Mouse (Mus musculus): ENCODE results near the gene Gm20873. TPM values are rescaled to one million over a fixed set of nuclear protein-coding genes. Genes with fewer than 3 reads are reported as not detected.
"Not testable (repeated sequence)": the region's sequence is repeated elsewhere in the genome, so short reads cannot be mapped to it uniquely, and the experiment has no call there.

The Gm20873 gene
- total RNA-seq (2022), result not detected

DNA sequence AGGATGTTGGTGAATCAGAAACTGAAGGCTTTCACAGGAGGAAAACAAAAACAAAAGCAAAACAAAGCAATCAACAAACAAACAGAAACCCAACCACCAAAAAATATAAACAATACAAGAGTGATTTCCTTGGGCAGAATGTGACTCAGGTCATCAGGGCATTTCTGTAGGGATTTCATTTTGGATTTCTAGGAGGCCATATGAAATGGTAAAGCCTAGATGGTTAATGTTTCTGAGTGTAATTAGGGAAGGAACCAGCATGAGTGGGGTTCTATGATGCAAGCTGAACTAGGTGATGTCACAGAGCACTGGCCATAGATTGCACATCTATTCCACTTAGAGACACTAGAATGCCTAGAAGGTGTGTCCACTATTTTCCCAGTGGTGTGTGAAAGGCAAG, at the start of gene Gm20873:
TSS of gene Gm20873 (plus strand) at position 301 of the 400 bp plus-strand sequence.
- DNase-seq (ENCODE audit: low spot score in 2 of 2), result not testable (repeated sequence)

DNA sequence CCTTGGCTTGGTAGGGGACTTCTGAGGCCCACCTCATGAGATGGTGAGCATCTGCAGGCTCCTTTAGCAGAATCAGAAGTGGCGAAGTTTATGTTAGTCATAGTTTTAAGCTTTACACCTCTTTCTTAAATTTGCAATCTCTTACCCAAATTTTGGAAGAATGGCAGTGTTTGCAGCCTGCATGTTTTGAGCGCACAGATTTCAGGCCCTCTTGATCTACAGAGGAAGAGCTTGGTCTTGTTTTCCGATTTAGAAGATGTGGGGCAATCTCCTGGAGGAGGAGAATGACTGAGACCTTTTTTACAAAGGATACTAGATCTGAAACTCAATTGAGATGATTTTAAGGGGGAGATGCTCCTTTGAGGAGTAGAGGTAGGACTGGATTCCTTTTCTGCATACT, 29.0 kb upstream of the Gm20873 start, which contains the start of gene Gm21746:
TSS of gene Gm21746 (minus strand) at position 101 of the 400 bp plus-strand sequence.
- DNase-seq (ENCODE audit: low spot score in 2 of 2), result not testable (repeated sequence)

Other genes with a start within 250 kb of the Gm20873 start
- not detected for gene Gm21746, start 29.1 kb upstream of the Gm20873 start, total RNA-seq (2022)

Measured in layer of hippocampus, adult 8-10 months (tissue).